Mouse (Mus musculus): ENCODE results near the gene Wdr20. TPM values are rescaled to one million over a fixed set of nuclear protein-coding genes. Genes with fewer than 3 reads are reported as not detected.

Wdr20 gene
- total RNA-seq, 2 experiments from 2014 or later: 46.2 to 48.1 TPM

DNA sequence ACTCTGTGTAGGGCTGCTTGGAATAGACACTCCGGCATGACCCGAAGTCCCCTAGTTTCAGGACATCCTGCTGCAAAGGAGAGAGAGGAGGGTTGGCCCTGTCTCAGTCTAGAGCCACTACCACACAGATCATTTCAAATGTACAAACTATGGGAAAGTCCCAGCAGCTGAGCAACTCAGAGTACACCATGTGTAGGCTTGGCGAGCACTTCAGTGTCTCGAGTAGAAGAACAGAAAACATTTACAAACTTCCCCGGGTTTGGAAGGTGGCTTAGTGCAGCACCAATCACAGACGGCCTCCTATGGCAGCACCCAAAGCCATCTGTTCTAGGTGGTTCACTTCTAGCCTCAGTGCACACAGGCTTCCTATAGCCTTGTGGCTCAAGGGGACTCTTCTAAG lies 75.9 kb downstream of the Wdr20 start:
- no peak for DNase-seq (ENCODE audit: low spot score in 2 of 2)

DNA sequence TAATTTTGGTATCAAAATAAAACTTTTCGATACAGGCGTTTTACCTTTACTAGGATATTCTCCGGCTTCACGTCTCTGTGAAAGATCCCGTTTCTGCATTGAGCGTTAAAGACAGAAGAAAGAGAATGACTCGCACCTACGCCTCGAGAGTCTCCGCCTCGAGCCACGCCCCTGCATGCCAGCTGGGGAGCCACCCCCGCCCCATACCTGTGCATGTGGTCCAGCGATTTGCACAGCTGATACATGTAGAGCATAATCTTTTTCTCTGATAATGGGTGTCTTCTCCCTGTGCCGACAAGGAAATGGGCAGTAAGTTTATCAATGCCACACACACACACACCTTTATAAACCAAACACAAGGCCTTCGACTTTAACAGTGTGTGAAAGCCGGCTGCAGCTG lies 77.2 kb downstream of the Wdr20 start:
- no peak for DNase-seq (ENCODE audit: low spot score in 2 of 2)

DNA sequence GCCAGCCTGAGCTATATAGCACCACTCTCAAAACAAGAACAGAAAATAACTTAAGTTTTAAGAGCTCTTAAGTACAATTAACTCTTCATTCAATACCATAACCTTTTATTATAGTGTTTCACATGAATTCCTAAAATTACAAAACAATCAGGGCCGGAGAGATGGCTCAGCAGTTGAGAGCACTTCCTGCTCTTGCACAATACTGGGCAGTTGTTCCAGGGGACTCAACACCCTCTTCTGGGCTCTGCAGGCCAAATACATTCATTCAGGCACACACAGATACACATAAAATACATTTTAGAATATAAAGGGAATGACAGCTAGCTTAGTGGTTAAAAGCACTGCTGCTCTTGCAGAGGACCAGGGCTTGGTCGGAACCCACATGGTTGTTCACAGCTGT lies 79.1 kb downstream of the Wdr20 start:
- no peak for DNase-seq (ENCODE audit: low spot score in 2 of 2)

DNA sequence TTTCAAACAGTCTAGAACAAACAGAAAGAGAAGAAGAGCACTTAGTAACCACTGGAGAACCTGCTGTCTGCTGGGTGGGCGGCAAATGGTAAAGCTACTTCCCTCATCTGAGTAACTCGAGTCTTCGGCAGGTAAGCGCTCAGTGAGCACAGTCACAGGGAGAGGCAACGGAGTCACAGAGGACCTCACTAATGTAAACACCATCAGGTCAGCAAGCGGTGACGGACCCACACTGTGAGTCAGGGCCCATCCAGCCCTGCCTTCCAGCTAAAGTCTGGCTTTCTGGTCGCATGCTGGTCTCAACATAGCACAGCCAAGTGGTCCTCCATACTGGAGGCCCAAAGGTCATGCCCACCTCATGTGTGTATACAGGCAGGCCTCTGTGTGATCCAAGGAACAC lies 81.6 kb downstream of the Wdr20 start:
- DNase-seq (ENCODE audit: low spot score in 2 of 2): no peak

DNA sequence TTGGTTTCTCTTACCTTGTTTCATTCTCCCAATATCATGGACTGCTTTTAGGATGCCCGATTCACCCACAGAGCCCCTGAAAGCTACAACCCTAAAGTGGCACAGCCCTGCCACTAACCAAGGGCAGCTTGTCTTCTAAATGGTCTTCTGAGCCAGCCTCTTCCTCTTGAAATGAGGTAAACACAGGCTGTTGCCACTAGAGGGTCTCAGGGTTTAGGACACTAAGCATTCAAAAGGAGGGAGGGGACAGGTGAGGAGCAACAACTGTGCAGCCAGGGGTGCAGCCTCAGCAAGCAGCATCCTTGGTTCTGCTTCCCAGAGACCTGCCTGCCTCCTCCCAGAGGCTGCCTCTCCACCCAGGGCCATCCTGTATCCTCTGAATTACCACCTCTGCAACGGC lies 84.0 kb downstream of the Wdr20 start:
- DNase-seq (ENCODE audit: low spot score in 2 of 2): no peak

DNA sequence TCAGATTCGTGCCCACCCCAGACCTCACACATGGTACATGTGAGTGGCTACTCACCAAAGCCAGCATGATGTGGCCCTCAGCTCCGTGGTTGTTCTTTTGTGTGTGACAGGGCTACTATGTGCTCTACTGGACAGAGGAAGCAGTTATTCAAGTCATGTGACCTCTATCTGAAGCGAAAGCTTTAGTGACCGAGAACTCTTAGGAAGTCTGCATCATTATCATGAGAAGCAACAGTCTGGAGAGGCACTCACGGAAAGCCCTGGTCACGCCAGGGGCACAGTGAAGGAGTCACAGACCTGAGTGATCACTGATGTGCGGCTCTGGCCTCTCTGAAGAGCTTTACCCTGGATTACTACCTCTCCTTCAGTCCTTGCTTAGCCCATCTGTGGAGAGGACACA lies 84.6 kb downstream of the Wdr20 start:
- no peak for DNase-seq (ENCODE audit: low spot score in 2 of 2)

DNA sequence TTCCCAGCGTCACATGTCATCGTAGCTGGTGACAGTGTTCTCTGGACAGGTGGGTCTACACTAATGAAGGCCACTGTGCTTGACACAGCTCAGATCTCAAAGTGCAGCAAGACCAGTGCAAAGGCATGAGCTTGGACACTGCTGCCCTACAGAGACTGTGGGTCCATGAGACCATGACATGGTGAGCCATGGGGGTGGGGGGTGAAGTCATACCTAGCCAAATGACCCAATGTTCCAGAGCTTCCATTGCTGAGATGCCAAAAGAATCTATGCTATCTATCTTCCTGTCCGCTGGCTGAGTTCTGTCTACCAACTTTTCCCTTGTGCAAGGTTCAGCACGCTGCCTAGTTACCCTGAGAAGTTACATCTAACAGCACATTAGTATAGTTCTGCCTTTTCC lies 91.2 kb downstream of the Wdr20 start:
- no peak for DNase-seq (ENCODE audit: low spot score in 2 of 2)

DNA sequence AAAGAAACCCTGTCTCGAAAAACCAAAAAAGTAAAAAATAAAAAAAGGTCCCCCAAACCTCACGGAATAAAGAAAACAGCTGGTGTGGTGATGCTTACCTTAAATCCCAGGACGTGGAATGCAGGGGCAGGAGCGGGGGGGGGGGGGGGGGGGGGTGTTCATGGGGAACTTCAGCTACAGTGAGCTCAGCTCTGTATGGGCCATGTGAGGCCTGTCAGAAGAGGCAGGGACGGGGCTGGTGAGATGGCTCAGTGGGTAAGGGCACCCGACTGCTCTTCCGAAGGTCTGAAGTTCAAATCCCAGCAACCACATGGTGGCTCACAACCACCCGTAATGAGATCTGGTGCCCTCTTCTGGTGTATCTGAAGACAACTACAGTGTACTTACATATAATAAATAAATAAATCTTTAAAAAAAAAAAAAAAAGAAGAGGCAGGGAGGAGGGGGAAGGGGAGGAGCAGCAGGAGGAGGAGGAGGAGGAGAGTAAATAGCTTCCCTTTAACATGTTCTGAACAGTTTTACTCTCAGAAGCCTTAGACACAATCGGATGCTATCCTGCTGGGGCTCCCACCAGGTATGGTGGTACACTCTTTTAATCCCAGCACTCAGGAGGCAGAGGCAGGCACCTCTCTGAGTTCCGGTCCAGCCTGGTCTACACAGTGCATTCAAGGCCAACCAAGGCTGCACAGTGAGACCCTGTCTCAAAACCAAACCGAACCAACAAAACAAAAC lies 92.7 kb downstream of the Wdr20 start:
- DNase-seq (ENCODE audit: low spot score in 2 of 2): no peak

DNA sequence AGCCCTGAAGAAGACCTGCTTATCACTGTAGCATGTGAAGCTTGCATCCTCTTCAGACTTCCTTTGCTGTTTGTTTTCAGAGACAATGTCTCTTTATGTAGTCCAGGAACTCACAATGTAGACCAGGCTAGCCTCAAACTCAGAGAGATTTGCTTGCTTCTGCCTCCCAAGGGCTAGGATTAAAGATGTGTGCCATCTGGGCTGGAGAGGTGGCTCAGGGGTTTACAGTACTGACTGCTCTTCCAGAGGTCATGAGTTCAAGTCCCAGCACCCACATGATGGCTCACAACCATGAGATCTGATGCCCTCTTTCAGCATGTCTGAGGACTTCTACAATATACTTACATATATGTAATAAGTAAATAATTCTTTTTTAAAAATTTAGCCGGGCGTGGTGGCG lies 97.4 kb downstream of the Wdr20 start:
- DNase-seq (ENCODE audit: low spot score in 2 of 2): no peak

DNA sequence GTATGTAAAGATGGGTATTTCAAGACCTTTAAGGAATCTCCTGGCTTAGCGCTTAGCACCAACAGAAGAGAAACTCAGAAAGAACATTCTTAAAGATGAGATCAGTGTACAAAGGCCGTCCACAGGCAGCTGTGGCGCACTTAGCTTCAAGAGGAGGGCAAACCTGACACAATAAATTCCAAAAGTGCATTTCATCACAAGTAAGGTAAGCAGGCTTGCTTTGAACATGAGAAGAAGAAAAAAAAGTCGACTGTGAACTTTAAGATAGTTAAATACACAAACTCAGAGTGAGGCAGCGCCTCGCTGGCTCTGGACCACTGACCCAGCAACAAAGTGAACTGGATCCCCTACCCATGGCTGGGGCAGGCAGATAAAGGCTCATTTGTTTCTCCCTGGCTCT lies 99.0 kb downstream of the Wdr20 start:
- no peak for DNase-seq (ENCODE audit: low spot score in 2 of 2)

DNA sequence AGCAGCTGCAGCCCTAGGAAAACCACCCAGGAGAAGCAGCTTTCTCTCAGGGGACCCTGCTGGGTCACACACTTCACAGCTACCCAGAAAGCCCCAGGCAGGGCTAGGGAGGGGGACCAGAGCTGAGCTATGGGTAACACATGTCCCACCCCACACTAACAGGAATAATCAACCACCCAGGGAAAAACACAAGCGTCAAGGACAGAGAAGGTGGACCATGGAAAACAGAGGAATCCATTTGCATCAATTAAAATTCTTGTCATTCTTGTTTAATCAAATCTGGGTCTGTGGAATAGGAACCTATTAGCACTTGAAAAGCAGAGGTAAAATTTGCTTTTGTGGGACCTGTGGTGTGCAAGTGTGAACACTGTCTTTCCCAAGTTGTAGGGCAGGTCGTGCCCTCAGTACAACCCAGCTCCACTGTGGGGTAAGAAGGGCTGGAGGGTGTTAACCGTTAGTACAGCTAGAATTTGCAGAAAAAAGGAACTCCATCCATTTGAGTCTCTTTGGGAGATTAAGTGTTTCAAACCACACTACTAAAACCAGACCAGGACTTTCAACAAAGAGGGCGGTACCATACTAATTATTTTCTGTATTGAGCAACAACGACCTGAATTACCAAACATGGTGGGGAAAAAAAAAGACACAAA lies 99.6 kb downstream of the Wdr20 start:
- no peak for DNase-seq (ENCODE audit: low spot score in 2 of 2)

DNA sequence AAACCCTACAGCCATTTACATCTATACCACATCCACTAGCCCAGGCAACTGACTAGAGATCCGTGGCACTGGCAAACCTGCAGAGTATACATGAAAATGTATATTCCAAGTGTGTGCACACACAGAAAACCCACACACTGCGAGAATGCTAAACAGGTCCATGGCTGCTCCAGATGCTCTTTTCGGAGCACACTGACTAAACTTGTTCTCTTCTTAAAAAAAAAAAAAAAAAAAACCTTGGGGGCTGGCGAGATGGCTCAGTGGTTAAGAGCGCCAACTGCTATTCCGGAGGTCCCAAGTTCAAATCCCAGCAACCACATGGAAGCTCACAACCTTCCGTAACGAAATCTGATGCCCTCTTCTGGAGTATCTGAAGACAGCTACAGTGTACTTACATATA lies 100.1 kb downstream of the Wdr20 start:
- no peak for DNase-seq (ENCODE audit: low spot score in 2 of 2)

DNA sequence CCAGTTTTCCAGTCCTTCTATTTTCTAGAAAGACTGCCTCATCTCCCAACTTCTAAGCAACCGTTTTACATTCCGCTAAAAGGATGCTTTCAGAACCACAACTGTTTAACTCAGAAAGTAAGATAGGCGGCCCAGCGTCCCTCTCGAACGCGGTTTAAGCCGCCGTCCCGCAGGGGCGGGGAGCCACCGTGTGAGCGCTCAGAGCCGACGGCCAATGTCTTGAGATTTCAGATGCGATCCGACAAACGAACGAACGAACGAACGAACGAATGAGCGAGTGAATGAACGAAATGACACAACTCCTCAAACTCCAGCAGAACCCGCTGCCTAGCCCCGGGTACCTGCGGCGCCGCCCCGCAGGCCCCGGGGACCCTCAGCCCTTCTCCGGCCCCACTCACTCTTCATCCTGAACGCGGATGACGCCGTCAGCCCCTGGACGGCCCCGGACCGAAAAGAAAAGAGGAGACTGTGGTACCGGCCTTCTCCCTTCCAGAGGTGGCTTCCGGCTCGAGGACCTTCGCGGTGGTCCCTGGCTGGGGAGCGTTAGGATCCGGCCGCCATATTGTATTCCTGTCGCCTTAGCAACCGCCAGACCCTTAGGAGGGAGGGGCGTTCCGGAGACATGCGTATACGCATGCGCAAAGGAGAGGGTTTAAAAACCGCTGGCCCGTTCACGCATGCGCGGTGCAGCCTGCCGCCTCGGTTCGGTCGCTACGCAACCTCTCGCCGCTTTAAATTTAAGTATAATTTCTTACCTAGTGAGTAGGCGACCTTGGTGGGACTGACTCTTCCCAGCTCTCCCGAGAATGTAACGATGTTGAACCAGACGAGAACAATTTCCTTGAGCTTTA lies 102.8 kb downstream of the Wdr20 start, which contains the start of gene Mok:
TSS of gene Mok (minus strand) at position 592 of the 851 bp plus-strand sequence.
- DNase-seq (ENCODE audit: low spot score in 2 of 2): peak; percentile 96 to 97

DNA sequence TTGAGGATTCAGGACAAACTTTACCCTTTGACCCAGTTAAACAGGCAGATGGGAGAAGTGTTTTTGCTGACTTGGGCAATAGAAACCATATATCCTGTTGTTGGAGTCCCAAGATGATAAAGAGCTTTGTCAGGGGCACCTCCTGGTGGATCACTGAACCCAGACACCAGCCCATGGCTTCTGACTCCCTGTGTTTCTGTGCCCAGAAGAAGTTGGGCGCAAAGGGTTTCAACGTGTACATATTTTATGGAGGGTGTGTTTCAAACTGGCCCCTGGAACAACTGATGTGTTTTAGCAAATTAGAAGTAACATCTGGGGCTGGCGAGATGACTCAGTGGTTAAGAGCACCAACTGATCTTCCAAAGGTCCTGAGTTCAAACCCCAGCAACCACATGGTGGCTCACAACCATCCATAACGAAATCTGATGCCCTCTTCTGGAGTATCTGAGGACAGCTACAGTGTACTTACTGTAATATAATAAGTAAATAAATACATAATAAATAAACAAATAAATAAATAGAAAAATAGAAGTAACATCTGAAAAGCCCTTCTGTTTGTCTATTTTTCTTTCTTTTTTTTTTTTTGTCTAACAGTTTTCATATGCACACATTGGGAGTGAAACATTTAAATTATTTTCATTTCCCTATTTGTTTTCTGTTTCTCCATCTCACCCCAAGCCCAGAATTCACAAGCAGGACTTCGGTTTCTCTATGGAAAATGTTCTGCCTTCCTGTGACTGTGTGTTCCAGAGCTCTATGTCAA lies 104.2 kb downstream of the Wdr20 start:
- DNase-seq (ENCODE audit: low spot score in 2 of 2): no peak

DNA sequence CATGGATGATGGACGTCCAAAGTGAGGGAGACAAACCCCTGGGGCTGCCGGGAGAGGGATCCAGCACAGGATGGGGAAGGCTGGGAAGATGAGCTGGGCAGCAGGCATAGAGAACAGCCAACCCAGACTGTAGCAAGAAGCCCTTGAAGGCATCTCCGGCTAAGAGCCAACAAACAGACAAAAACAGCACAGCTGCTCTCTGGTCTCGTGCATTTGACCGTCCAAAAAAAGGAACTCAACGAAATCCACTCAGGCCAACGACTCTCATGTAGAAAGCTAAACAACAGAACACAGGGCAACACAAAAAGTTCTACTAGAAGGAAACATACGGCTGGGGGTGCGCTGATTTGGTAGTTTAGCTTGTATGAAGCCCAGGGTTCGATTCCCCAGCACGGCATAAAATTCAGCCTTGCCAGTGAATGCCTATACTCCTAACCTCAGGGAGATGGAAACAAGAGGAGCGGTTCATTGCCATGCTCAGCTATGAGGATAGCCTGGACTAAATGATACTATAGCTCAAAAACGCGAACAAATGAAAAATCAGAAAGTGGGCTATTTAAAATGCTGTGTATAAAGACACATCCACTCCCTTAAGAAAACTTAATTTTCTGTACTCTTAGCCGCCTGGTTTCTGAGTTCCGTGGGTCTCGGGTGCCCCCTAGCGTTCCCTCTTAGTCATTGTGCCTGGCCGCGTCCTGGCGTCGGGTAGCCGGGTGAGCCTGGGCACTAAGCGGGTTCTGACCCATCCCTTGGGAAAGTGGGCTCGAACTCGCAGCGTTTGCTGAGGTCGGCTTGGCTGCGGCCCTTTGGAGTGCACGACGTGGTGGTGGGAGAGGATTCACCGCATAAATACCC lies 105.7 kb downstream of the Wdr20 start:
- DNase-seq (ENCODE audit: low spot score in 2 of 2): peak; percentile 86 to 88

DNA sequence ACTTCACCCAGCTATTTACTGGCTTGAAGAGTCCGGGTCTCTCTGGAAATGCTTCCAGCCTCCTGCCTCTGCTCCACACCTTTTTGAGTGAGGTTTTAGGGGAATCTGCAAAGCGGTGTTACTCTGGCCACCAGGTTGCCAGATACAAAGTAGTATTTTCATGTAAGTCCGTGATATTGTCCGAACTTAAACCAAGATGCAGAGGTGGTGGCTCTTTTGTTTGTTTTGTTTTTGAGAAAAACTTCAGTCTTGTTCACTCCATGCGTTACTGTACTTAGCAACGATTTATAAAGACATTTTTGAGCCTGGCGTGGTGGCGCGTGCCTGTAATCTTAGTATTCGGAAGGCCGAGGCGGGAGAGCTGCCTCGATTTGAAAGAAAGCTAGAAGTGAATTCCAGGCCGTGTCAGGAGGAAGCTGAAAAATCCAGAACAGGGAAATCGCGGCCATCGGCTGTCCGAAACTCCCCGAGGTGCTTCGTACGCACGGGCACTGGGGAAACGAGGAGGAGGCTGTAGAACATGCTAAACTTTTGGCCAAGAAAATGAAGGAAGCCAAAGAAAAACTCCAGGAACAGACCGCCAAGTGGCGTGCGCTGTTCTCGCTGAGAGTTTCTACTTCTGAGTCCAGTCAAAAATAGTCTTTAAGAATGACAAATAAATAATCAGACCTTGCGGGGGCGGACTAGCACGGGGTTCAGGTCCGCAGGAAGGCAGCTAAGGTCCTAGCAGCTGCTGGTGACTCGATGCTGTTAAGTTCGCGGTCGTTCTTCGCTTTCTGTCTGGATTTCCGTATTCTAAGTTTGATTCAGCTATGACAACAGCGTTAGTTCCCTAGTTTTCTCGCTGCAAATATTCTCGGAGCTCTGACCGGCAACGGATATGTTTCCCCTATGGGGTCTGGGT lies 106.7 kb downstream of the Wdr20 start:
- no peak for DNase-seq (ENCODE audit: low spot score in 2 of 2)

DNA sequence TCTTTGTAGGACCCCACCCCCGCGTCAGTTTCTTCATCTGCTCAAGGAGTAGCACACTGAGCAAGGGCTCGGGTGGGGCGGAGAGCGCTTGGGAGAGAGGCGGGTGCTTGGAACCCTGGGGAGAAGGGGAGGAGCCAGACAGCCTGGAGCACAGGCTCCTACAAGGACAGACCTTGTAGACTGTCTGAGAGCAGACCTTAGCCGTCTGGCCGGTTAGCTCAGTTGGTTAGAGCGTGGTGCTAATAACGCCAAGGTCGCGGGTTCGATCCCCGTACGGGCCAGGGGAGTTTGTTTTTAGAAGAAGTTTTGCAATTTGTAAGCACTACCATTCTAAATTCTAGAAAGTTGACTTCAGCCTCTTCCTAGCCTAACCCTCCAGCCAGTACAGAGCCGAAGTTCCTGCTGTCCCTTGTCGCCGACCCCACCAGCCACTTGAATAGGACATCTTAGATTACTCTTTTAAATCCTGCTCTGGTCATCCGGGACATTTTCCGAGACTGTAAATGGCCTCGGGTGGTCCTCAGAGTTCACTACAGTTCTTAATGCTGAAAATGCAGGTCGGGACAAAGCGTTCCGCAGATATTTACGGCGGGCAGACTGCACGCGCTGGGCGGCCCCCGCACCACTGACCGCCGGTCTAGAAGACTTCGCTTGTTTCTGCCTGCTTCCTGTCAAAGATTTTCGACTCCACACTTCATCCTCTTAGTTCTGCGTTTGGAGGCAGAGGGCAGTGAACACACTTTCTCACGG lies 107.6 kb downstream of the Wdr20 start:
- DNase-seq (ENCODE audit: low spot score in 2 of 2): peak; percentile 77 to 80

DNA sequence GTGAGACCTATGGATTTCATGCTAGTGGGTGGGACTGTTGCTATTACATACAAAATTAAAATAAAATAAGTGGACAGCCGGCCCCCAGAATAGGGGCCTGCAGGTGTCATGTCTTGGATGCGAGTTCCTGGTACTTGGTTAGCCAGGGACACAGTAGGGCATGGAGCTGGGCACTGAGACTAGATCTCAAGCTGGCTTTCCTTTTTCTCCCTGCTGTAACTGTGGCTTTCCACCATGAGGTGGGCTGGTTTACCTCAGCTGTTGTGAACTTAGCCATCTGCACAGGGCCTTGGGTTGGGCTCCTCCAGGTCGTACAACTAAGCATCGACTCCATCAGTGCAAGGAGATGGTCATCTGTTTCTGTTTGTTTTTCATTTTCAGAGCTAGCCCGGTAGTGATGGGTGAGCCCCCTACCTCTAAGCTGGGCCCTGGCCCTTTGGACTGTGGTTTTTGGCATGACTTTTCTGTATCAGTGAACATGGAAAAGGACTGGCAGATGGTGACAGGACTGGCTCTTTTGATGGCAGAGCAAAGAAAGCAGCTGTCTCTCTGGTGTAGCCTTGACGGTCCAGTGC lies 108.5 kb downstream of the Wdr20 start:
- DNase-seq (ENCODE audit: low spot score in 2 of 2): no peak

Data from left cerebral cortex, adult 18-20 months (tissue).